Mouse (Mus musculus): ENCODE measurements around the gene Htr5b. TPM values are rescaled to one million over a fixed set of nuclear protein-coding genes. Genes with fewer than 3 reads are reported as not detected.

The Htr5b gene
- total RNA-seq (2021): not detected
- long read RNA-seq, experiment 1: 0 reads
- long read RNA-seq, experiment 2: 0 reads

- DNase-seq: no peak
Observed at GRCm38 (mm10) chr1:121528399-121528720, at the start of gene Htr5b. Gene Htr5b, minus strand, starts transcription at chr1:121528465.

GRCm38 (mm10) chr1:121577491-121577890 is 49.2 kb upstream of the Htr5b start:
- no peak for DNase-seq

GRCm38 (mm10) chr1:121570522-121570921 is 42.3 kb upstream of the Htr5b start:
- DNase-seq: no peak

GRCm38 (mm10) chr1:121567521-121568489 is 39.5 kb upstream of the Htr5b start, which contains the start of gene Ddx18:
Gene Ddx18, minus strand, starts transcription at chr1:121567989.
- peak; percentile 96 to 99 for DNase-seq

- DNase-seq: peak in 1 of 2 experiments; percentile 26
Observed at GRCm38 (mm10) chr1:121557861-121558260, 29.6 kb upstream of the Htr5b start.

GRCm38 (mm10) chr1:121551457-121551835 is 23.2 kb upstream of the Htr5b start:
- DNase-seq: peak in 1 of 2 experiments; percentile 8

GRCm38 (mm10) chr1:121550801-121551456 is 22.7 kb upstream of the Htr5b start:
- no peak for DNase-seq

GRCm38 (mm10) chr1:121549456-121549855 is 21.2 kb upstream of the Htr5b start:
- DNase-seq: no peak

GRCm38 (mm10) chr1:121548667-121549066 is 20.4 kb upstream of the Htr5b start:
- no peak for DNase-seq

GRCm38 (mm10) chr1:121546844-121547243 is 18.6 kb upstream of the Htr5b start:
- no peak for DNase-seq

- DNase-seq: no peak
Observed at GRCm38 (mm10) chr1:121540361-121540760, 12.1 kb upstream of the Htr5b start.

- DNase-seq: no peak
Observed at GRCm38 (mm10) chr1:121531439-121531838, 3.2 kb upstream of the Htr5b start.

GRCm38 (mm10) chr1:121529286-121529685 is 1.0 kb upstream of the Htr5b start:
- no peak for DNase-seq

- DNase-seq: no peak
Observed at GRCm38 (mm10) chr1:121527600-121528398, 466 bp downstream of the Htr5b start.

- no peak for DNase-seq
Observed at GRCm38 (mm10) chr1:121527061-121527460, 1.2 kb downstream of the Htr5b start.

- no peak for DNase-seq
Observed at GRCm38 (mm10) chr1:121518609-121519008, 9.7 kb downstream of the Htr5b start.

- DNase-seq: no peak
Observed at GRCm38 (mm10) chr1:121511966-121512365, 16.3 kb downstream of the Htr5b start.

GRCm38 (mm10) chr1:121511186-121511585 is 17.1 kb downstream of the Htr5b start:
- no peak for DNase-seq

GRCm38 (mm10) chr1:121510420-121511140 is 17.7 kb downstream of the Htr5b start:
- DNase-seq: no peak

- DNase-seq: no peak
Observed at GRCm38 (mm10) chr1:121508729-121509128, 19.5 kb downstream of the Htr5b start.

GRCm38 (mm10) chr1:121497093-121497492 is 31.2 kb downstream of the Htr5b start:
- no peak for DNase-seq

GRCm38 (mm10) chr1:121490241-121490640 is 38.0 kb downstream of the Htr5b start:
- DNase-seq: no peak
